Mouse (Mus musculus): ENCODE results near the gene Padi3. TPM values are rescaled to one million over a fixed set of nuclear protein-coding genes. Genes with fewer than 3 reads are reported as not detected.
A peak's percentile ranks its signal among the peaks of the same experiment; 100 is the strongest.

Padi3 gene
- polyA plus RNA-seq, 1 experiment: not detected

DNA sequence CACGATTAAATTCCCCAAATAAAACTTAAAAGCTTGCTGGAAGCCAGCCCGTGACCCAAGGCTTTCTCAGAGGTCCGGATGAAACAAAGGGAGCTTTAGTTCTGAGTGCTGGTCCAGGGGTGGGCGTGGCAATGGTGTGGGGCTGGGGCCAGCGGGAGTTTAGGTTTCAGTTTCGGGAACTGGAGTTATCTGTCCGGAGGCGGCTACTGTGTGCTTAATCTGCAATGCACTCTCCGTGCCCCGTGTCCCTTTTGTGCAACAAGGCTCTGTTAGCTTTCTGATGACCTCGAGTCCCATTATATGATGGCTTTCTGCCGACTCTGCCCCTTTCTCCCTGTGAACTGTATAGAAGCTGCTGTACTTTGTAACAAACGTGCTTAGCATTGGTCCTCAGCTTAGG lies 40.0 kb downstream of the Padi3 start:
- Histone ChIP-seq H3K4me1 (ENCODE audit: control insufficient read depth, insufficient read depth, low read length) (no peaks in the 10 kb centered on the region), H3K4me3 (ENCODE audit: insufficient read depth, low read length) (peak overlapping the region; percentile 39), H3K27ac (ENCODE audit: insufficient read depth, low read length) (no peak overlapping the region)
- no peak for TF ChIP-seq POLR2A (IDR thresholded peaks at IDR 0.05; ENCODE audit: low read depth, low read length)
- no peak for TF ChIP-seq CTCF (IDR thresholded peaks at IDR 0.05; ENCODE audit: borderline replicate concordance, insufficient read depth, low read length)

DNA sequence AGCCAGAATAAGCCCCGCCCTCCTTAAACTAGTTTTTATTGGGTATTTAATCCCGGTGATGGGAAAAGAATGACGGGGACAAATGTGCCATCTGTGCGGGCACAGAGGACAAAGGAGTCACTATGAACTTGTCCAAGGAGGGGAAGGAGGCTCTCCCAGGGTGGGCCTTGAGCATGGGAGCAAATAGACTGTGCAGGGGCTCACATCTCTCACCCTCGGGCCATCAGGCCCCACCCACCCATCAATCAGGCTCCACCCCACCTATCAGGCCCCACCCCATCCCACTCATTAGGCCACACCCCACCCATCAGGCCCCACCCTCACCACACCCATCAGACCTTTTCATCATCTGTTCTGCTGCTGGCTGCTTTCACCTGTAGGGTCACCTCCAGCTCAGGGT lies 41.5 kb downstream of the Padi3 start:
- no peaks in the 10 kb centered on the region for H3K4me1 ChIP-seq (ENCODE audit: control insufficient read depth, insufficient read depth, low read length)
- TF ChIP-seq CTCF (IDR thresholded peaks at IDR 0.05; ENCODE audit: borderline replicate concordance, insufficient read depth, low read length) (no peak), POLR2A (IDR thresholded peaks at IDR 0.05; ENCODE audit: low read depth, low read length) (no peak)
- no peak overlapping the region for H3K4me3 ChIP-seq (ENCODE audit: insufficient read depth, low read length)
- H3K27ac ChIP-seq (ENCODE audit: insufficient read depth, low read length): no peak overlapping the region

DNA sequence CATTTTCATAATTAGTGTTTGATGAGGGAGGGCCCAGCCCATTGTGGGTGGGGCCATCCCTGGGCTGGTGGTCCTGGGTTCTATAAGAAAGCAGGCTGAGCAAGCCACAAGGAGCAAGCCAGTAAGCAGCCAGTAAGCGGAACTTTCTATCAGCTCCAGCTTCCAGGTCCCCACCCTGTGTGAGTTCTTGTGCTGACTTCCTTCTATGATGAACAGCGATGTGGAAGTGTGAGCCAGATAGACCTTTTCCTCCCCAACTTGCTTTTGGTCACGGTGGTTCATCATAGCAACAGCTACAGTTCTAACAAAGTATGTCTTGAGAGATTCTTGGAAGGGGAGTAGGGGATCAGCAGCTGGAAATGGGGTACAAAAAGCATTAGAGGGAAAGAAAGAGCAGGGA lies 44.5 kb downstream of the Padi3 start:
- Histone ChIP-seq H3K4me3 (ENCODE audit: insufficient read depth, low read length) (no peak overlapping the region), H3K4me1 (ENCODE audit: control insufficient read depth, insufficient read depth, low read length) (no peaks in the 10 kb centered on the region), H3K27ac (ENCODE audit: insufficient read depth, low read length) (no peak overlapping the region)
- no peak for TF ChIP-seq POLR2A (IDR thresholded peaks at IDR 0.05; ENCODE audit: low read depth, low read length)
- no peak for TF ChIP-seq CTCF (IDR thresholded peaks at IDR 0.05; ENCODE audit: borderline replicate concordance, insufficient read depth, low read length)

DNA sequence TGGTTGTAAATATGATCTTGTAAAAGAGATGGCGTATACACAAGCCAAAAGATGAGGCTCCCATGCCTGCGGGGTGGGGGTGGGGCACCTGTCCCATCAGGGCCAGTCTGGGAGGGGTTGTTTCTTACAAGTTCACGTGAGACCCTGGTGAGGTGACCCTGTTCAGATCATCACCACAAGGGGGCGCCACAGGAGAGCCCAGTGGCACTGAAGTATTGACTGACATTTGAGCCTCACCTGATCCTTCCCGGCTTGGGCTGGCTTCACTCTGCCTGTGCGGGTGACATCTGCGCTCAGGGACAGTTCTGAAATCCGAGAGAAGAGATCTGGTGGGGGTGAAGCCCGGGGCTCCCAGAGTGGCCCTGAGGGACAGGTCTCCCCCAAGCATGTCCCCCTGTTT lies 47.3 kb downstream of the Padi3 start:
- no peaks in the 10 kb centered on the region for H3K4me1 ChIP-seq (ENCODE audit: control insufficient read depth, insufficient read depth, low read length)
- no peak overlapping the region for H3K27ac ChIP-seq (ENCODE audit: insufficient read depth, low read length)
- TF ChIP-seq POLR2A (IDR thresholded peaks at IDR 0.05; ENCODE audit: low read depth, low read length) (no peak), CTCF (IDR thresholded peaks at IDR 0.05; ENCODE audit: borderline replicate concordance, insufficient read depth, low read length) (peak; percentile 35; the same call in 1 of the 2 replicates)
- no peak overlapping the region for H3K4me3 ChIP-seq (ENCODE audit: insufficient read depth, low read length)

DNA sequence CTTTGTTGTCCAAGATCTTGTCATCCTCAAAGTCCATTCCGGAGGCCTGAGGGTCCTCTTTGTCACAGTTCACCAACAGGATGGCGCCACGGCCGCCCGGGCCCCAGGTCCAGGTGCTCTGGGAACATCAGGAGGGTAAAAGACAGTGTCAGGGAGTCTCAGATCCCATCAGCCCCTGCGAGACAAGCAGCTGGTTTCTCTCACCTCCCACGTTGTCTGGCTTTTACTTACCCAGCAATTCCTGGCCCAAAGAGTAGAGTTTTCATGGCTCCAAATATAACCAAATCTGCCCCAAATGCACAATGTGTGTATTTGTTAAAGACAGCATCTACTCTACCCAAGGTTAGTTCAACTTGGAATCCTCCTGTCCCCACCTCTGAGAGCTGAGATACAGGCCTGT lies 48.8 kb downstream of the Padi3 start:
- Histone ChIP-seq H3K4me1 (ENCODE audit: control insufficient read depth, insufficient read depth, low read length) (no peaks in the 10 kb centered on the region), H3K27ac (ENCODE audit: insufficient read depth, low read length) (no peak overlapping the region), H3K4me3 (ENCODE audit: insufficient read depth, low read length) (no peak overlapping the region)
- TF ChIP-seq CTCF (IDR thresholded peaks at IDR 0.05; ENCODE audit: borderline replicate concordance, insufficient read depth, low read length) (no peak), POLR2A (IDR thresholded peaks at IDR 0.05; ENCODE audit: low read depth, low read length) (no peak)

DNA sequence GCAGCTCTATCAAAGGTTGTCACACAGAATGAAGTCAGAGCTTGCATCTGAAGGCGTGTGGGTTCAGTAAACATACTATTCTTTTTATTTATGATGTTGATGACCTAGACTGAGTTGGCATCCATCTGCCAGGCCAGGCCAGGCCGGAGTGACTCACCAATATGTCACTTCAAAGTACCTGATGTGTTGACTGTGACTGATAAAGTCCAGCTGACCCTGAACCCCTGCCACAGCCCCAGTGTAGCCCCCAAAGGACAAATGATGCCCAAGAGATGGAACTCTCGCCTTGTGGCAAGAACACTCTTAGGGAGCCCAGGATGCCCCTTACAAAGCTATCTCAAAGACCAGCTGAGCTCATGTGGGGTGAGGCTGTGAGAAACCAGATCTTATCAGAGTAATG lies 54.6 kb downstream of the Padi3 start:
- no peaks in the 10 kb centered on the region for H3K4me1 ChIP-seq (ENCODE audit: control insufficient read depth, insufficient read depth, low read length)
- H3K4me3 ChIP-seq (ENCODE audit: insufficient read depth, low read length): no peak overlapping the region
- no peak for TF ChIP-seq CTCF (IDR thresholded peaks at IDR 0.05; ENCODE audit: borderline replicate concordance, insufficient read depth, low read length)
- TF ChIP-seq POLR2A (IDR thresholded peaks at IDR 0.05; ENCODE audit: low read depth, low read length): no peak
- no peak overlapping the region for H3K27ac ChIP-seq (ENCODE audit: insufficient read depth, low read length)

DNA sequence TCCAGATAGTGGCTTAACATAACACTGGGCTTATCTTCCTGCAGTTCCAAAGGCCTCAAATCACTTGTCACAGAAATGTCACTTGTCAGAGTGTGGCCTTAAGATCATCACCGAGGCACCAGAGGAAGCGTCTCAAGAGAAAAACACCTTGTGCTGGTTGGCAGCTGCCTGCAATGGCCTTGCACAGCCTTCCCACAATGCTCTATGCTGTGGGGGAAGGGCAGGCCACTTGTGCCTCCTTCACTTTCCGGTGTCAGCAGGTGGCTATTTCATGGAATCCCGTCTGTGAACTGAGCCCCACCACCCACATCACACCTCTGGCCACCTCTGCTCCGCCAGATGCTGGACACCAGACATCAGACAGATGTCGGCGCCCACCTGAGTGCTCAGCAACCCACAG lies 57.1 kb downstream of the Padi3 start:
- Histone ChIP-seq H3K4me1 (ENCODE audit: control insufficient read depth, insufficient read depth, low read length) (no peaks in the 10 kb centered on the region), H3K4me3 (ENCODE audit: insufficient read depth, low read length) (no peak overlapping the region), H3K27ac (ENCODE audit: insufficient read depth, low read length) (no peak overlapping the region)
- TF ChIP-seq CTCF (IDR thresholded peaks at IDR 0.05; ENCODE audit: borderline replicate concordance, insufficient read depth, low read length): no peak
- TF ChIP-seq POLR2A (IDR thresholded peaks at IDR 0.05; ENCODE audit: low read depth, low read length): no peak

DNA sequence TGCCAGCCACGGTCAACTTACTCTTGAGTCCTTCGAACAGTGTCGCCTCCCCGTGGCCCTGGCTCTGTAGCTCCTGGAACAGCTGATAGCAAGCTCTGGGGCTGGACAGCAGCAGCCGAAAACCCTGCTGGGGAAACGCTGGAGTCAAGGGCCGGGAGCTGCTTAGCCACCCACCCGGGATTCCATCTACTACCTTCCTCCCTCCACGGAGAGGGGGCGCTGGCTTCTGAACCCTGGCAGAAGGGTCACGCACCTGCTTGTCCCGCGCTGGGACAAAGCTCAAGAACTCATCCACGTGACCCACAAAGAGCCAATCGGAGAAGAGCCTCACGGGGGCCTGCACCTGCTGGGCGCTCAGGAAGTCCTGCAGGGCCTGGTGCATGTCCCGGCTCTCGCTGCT lies 60.1 kb downstream of the Padi3 start:
- no peak for TF ChIP-seq CTCF (IDR thresholded peaks at IDR 0.05; ENCODE audit: borderline replicate concordance, insufficient read depth, low read length)
- H3K4me3 ChIP-seq (ENCODE audit: insufficient read depth, low read length): no peak overlapping the region
- no peak overlapping the region for H3K27ac ChIP-seq (ENCODE audit: insufficient read depth, low read length)
- 0 out of 2 replicates have a peak, but pooled peaks cover 2% of the 10 kb centered on the region for H3K4me1 ChIP-seq (ENCODE audit: control insufficient read depth, insufficient read depth, low read length)

DNA sequence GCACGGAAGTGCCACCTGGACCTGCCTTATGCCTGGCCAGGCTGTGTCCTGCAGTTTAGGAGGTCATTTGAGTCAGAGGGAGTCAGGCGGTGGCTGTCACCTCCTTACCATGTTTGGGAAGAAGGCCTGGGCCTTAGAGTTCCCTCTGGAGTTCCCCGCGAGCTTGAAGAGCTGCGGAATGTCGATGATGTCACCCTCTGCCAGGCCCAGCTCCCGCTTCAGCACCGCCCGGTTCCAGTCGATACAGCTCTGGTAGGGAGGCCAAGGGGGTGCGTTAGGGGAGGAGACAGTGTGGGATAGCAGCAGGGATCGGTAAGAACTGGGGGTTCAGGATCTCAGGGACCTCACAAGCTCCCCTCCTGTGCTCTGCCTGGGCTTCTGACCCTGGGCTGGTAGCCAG lies 62.5 kb downstream of the Padi3 start:
- Histone ChIP-seq H3K4me1 (ENCODE audit: control insufficient read depth, insufficient read depth, low read length) (0 out of 2 replicates have a peak, but pooled peaks cover 2% of the 10 kb centered on the region), H3K4me3 (ENCODE audit: insufficient read depth, low read length) (no peak overlapping the region), H3K27ac (ENCODE audit: insufficient read depth, low read length) (no peak overlapping the region)
- TF ChIP-seq POLR2A (IDR thresholded peaks at IDR 0.05; ENCODE audit: low read depth, low read length) (no peak), CTCF (IDR thresholded peaks at IDR 0.05; ENCODE audit: borderline replicate concordance, insufficient read depth, low read length) (no peak)

DNA sequence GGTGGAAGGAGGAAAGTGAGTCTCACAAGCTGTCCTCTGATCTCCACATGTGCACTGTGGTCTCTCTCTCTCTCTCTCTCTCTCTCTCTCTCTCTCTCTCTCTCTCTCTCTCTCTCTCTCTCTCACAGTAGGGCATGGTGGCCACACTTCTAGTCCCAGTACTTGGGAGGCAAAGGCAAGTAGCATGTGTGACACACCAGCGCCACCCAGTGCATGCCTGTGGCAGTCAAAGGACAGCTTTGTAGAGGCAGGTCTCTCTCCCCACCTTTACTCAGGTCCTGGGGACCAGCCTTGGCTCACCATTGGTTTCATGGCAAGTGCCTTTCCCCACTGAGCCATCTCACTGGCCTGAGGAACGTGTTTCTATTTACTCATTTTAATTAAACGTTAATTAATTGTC lies 65.8 kb downstream of the Padi3 start:
- Histone ChIP-seq H3K4me1 (ENCODE audit: control insufficient read depth, insufficient read depth, low read length) (0 out of 2 replicates have a peak, but pooled peaks cover 2% of the 10 kb centered on the region), H3K4me3 (ENCODE audit: insufficient read depth, low read length) (no peak overlapping the region)
- TF ChIP-seq POLR2A (IDR thresholded peaks at IDR 0.05; ENCODE audit: low read depth, low read length) (no peak), CTCF (IDR thresholded peaks at IDR 0.05; ENCODE audit: borderline replicate concordance, insufficient read depth, low read length) (peak; percentile 88; the same call in 1 of the 2 replicates)

DNA sequence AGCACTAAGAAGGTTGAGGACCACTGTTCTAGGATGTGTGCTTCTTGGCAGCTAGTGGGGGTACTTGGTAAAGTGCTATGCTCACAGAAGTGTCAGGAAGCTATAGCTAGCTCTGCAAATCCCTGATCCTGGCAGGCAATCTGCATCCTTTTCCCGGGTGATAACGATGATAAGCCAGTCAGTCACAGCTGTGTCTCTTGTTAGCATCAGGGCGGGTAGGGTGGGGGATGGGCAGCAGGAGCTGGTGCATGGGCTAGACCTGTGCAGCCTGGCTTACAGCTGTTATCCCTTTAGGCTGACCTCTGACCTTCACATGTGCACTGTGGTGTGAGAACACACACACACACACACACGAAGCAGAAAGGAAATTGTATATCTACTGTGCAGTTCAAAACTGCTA lies 67.4 kb downstream of the Padi3 start:
- TF ChIP-seq POLR2A (IDR thresholded peaks at IDR 0.05; ENCODE audit: low read depth, low read length): no peak
- no peak for TF ChIP-seq CTCF (IDR thresholded peaks at IDR 0.05; ENCODE audit: borderline replicate concordance, insufficient read depth, low read length)
- H3K27ac ChIP-seq (ENCODE audit: insufficient read depth, low read length): no peak overlapping the region
- H3K4me1 ChIP-seq (ENCODE audit: control insufficient read depth, insufficient read depth, low read length): 0 out of 2 replicates have a peak, but pooled peaks cover 2% of the 10 kb centered on the region
- no peak overlapping the region for H3K4me3 ChIP-seq (ENCODE audit: insufficient read depth, low read length)

More for the DNA sequence above, 65.8 kb downstream of the Padi3 start:
- H3K27ac ChIP-seq (ENCODE audit: insufficient read depth, low read length): no peak overlapping the region

All from embryonic fibroblast, embryonic 13.5 days (primary cell).